Mouse (Mus musculus): ENCODE data around the gene Snn.

The Snn gene

DNA sequence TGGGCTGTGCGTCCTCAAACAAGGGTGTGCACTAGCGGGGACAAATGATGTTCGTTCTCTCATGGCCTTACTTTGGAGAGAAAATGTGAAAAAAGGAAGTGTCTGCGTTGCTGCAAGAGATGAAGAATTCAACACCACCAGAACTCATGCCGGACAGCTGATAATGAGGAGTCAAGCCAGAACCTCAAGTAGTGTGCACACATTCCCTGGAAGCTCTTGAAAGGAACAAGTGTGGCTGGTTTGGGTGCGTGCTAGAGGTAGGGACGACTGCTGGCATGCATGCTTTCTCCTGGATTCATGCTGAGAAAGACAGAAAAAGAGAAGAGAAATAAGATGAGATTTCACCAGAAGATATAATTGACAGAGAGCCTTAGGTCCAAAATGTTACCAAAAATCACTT lies 13.6 kb upstream of the Snn start:
- DNase-seq (ENCODE audit: low spot score in 2 of 2), result no peak

GRCm38 (mm10) chr16:11050226-11050625 lies 10.5 kb upstream of the Snn start:
- DNase-seq (ENCODE audit: low spot score in 2 of 2), result no peak

DNA sequence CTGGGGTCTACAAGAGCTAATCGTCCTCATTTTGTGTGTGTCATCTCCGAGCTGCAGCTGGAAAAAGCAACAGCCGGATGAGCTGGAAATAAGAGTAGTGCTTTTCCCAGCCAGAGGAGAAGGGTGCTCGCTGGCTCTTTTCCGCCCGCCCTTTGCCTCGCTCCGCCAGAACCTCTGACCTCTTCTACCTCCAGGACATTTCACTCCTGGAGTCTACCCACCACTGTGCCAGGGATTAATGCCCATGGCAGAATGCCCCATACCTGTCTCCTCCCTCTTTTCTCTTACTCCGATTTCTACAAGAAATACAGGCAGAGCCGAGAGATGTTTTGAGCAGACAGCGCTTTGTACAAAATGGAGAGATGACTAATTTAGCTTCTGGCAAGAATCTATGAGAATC lies 9.6 kb upstream of the Snn start:
- DNase-seq (ENCODE audit: low spot score in 2 of 2), result no peak

GRCm38 (mm10) chr16:11054409-11054808 lies 6.3 kb upstream of the Snn start:
- no peak for DNase-seq (ENCODE audit: low spot score in 2 of 2)

DNA sequence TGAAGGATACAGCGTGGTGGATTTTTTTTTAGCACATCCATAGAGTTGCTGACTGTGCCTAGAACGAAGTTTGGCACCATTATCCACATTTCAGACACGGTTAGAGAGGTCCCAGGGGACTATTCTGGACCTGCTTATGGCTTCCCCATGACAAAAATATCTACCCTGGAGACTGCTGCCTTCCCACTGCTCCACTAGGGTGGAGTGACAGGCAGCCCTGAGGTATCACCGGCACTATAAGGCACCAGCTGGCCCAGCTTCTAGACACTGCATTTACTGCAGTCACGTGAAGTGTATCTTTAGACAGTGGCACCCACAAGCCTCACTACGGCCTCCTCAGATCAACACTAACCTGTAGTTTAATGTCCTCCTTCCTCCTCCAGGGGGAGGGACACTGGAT lies 5.9 kb upstream of the Snn start:
- no peak for DNase-seq (ENCODE audit: low spot score in 2 of 2)

- DNase-seq (ENCODE audit: low spot score in 2 of 2), result no peak
These were observed 4.8 kb upstream of the Snn start for GRCm38 (mm10) chr16:11055916-11056315.

GRCm38 (mm10) chr16:11062794-11063721 lies 2.3 kb downstream of the Snn start:
- DNase-seq (ENCODE audit: low spot score in 2 of 2), result no peak

DNA sequence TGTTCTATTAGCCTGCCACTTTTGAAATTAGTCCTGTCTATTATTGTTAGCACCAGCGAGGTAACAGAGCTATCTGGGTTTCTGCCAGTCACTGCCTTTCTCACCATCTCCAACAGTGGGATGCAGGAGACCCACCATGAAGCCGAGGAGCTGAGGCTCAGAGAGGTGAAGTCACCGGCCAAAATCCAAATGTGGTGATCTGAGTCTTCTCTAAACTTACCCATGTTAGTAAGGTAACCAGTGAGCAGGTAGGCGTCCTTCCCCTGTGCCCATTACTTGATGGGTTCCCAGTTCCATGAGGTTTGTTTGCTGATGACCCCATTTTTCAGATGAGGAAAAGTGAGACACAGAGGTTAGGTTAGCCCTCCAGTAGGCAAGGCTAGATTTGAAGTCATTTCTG lies 3.6 kb downstream of the Snn start:
- no peak for DNase-seq (ENCODE audit: low spot score in 2 of 2)

- no peak for DNase-seq (ENCODE audit: low spot score in 2 of 2)
These were observed 4.0 kb downstream of the Snn start for GRCm38 (mm10) chr16:11064742-11065141.

DNA sequence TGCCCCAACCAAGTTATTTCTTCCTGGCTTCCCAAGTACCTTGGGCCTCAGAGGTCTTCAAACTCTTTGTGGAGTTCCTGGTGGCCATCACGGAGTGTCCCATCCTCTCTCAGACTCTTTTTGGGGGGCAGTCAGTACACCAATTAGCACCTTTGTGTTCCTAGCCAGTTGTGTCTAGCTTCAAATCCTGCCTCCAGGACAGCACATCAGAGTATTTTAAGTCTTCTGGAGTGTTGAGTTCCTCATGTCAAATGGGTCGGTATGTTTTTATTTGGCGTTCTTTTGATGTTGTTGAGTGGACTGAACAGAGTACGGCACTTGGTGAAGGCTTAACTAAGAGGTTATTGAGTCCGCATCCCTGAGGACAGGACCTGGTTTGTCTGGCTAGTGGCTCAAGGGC lies 4.7 kb downstream of the Snn start:
- no peak for DNase-seq (ENCODE audit: low spot score in 2 of 2)

DNA sequence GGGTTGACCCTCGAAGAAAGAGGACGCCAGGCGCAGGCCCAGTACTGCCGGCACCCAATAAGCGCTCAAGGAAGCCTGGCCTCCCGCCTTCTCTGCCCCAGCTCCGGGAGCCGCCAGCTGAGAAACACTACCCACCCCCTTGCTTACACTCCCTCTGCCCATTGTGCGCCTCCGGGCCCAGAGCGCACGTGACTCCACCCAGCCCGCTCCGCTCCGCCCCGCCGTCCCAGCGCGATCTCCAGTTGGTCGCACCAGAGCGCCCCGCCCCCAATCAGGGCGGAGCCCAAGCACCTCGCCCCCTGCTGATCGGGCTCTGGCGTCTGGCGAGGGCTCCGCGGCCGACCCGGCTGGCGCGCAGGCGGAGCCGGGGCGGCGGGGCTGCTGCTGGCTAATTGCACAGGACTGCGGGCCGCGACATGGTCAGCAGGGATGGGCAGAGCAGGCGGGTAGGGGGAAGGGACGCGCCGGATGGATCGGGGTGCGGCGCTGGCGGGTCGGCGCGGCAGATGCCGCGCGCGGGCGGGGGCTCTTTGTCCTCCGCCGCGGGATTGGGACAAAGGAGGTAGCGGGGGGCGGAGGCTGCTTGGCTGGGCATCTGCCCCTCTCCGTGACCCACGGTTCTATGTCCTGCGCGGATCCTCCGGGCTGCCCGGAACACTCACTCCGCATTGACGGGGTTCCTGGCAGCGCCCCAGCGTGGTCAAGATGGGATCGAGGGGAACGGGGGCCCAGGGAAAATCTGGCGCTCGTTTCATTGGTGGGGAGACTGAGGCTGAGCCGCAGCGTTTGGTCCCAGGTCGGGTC lies 5.5 kb downstream of the Snn start, which contains the start of gene Litaf:
Gene Litaf, minus strand, starts transcription at position 129 of the 804 bp plus-strand sequence.
- peak; percentile 96 to 98 for DNase-seq (ENCODE audit: low spot score in 2 of 2)

DNA sequence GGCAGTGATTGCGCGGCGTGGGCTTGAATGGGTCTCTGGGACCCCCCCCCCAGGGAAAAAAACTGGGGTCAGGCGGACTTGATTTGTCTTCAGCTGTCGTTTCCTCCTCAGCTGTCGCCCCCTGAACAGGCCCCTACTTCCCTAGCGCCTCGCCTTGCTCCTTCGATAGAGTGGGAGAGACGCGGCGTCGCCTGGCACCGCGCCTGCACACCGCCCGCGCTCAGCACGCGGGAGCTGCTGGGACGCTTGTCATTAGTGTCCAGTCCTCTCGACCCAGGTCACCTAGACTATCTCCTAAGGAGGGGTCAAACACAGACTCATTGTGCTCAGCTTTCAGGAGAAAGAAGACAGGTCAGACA lies 6.1 kb downstream of the Snn start:
- DNase-seq (ENCODE audit: low spot score in 2 of 2), result peak; percentile 65 to 67

DNA sequence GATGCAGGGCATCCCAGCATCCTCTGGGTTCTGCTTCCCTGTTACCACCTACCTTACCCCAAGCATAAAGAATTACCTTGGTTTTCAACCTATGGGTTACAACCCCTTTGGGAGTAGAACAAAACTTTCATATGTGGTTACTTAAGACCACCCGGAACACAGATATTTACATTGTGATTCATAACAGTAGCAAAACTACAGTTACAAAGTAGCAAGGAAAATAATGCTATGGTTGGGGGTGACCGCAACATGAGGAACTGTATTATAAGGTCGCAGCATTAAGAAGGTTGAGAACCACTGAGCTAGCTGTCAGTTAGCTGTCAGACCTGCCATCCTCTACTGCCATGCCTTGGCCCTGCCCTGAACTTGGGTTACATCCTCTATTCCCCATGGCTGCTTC lies 7.9 kb downstream of the Snn start:
- DNase-seq (ENCODE audit: low spot score in 2 of 2), result no peak

DNA sequence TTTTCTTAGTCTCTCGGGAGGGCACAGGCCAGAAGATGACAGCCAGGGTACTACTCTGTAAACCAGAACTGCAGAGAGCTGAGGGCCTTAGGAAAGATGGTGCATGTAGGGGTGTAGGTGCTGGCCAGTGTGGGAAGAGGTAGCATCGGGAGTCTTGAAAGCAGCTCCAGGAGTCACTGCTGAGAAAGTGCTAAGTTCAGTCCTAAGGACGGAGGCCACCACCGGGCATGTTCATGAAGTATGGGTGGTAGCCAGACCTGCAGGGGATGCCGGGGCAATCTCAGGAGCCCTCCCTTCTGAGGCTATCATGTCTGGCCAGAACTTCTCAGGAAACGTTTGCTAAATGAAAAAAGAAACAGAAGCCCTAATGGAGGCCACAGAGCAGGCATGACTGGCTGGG lies 8.5 kb downstream of the Snn start:
- no peak for DNase-seq (ENCODE audit: low spot score in 2 of 2)

GRCm38 (mm10) chr16:11069710-11070420 lies 9.1 kb downstream of the Snn start:
- no peak for DNase-seq (ENCODE audit: low spot score in 2 of 2)

DNA sequence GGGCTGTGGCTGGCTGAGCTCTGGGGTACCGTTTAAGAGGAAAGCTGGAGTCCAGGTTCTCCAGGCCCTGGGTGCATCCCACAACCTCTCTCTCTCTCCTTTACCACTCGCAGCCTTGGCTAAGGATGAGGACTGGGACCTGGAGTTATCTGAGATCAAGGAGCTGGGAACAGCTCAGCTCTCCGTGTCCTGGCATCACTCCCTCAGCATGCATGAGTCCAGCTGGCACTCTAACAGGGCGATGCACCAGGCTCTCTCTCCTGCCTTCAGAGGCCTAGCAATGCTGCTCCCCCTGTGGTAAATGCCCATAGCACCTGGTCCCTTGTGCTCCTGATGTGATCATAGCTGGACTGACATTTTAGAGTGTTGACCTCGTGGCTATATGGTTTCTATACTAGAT lies 10.4 kb downstream of the Snn start:
- DNase-seq (ENCODE audit: low spot score in 2 of 2), result no peak

- no peak for DNase-seq (ENCODE audit: low spot score in 2 of 2)
These were observed 11.1 kb downstream of the Snn start for GRCm38 (mm10) chr16:11071887-11072286.

DNA sequence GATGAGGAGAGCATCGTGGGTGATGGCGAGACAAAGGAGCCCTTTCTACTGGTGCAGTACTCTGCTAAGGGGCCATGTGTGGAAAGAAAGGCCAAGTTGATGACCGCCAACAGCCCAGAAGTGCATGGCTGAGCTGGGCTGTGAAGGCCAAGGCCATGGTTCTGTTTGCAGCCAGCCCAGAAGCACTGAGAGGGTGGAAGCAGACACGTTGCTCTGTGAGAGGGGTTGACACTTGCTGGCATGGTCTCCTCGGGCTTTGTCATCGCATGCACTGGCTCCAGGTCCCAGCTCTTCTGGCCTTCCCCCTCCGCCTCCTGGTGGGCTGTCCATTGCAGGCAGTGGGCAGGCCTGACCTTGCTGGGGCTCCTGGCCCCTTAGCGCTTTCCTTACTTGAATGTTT lies 11.7 kb downstream of the Snn start:
- no peak for DNase-seq (ENCODE audit: low spot score in 2 of 2)

- DNase-seq (ENCODE audit: low spot score in 2 of 2), result no peak
These were observed 12.3 kb downstream of the Snn start for GRCm38 (mm10) chr16:11073060-11073459.

DNA sequence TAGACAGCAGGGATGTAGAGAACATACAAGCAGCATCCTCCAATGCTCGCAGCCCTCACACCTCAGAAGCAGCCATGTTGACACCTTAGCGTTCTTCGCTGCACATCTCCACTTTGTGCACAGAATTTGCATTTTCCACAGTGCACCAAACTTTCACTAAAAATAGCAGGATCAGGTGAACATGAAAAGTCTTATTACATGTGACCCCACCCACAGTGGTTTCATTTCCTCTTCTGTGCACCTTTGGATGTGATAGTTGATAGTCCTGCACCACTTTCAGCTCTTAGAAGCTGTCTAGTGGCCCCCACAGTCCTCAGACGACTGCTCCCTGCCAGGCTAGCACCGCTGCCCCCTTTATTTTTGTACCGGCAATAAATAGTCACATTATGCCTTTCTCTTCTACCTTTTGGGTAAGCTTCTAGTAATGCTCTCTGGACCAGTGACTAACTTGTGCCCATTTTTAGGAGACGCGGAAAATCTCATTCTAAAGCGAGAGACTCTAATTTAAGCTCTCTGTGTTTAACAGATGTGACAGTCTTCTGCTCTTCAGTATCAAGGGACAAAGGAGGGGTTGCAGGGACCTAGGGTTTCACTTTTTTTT lies 17.0 kb downstream of the Snn start:
- DNase-seq (ENCODE audit: low spot score in 2 of 2), result no peak

DNA sequence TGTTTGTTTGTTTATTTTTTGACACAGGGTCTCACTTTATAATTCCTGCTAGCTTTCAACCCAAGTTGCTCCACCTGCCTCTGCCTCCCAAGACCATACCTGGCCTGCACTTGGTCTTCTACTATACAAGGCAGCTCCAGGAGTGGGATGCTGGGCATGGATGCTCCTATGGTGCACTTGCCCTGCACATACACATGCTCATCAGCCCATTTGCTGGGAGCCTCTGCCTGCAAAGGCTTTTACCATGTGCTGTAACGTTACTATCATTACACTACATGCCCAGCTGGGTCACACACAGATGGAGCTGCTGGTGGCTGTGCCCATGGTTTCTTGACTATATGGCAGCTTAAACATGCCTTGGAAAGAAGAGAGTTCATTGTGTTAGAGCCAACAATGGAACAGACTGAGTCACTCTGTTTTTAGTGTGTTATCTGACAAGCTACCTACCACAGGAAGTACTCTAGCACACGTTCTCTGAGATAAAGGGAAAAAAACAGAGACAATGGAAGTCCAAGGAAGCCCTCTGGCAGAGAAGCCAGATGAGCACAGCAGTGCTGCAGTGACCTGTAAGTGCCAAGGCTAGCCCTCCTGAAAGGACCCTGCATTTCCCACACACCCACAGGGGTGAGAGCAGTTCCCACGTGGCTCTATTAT lies 17.6 kb downstream of the Snn start:
- DNase-seq (ENCODE audit: low spot score in 2 of 2), result no peak

Measured in frontal cortex, postnatal 10 days (tissue).